In the genomic region with DNA sequence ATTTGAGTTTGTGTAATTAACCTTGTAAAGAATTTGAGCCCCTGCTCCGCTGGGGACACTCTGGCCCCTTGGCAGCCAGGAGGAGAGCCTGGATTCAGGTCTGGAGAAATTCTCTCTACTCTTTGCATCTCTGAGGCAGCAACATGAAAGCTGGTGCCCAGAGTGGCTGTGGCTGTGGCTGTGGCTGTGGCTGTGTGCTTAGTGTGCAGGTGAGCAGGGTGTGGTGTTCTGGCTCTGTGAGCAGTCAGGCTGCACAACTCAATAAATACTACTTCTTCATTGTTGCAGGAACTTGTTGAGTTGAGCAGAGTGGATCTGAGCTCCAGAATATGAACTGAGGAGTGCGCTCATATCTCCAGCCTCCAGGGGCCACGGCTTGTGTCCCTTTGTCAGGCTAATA, we compare ENCODE assay signal across 15 mouse cellular contexts. TPM values are rescaled to one million over a fixed set of nuclear protein-coding genes. Genes with fewer than 3 reads are reported as not detected.
DNase-seq lines count a peak whose midpoint lies in the region; ATAC-seq and TF ChIP-seq lines count a peak whose summit lies in the region.
"Had no signal": no experiment of that assay in that cellular context is flagged by ENCODE, and none has a peak within 500 bp of the region (broad histone marks: within the 10 kb centered on the region; RNA-seq: fewer than 3 reads in every experiment).

No protein-coding gene starts in this region.

- no peak for DNase-seq in gastrocnemius, adult 2 months
- DNase-seq in gastrocnemius, postnatal 14 days, result no peak
- DNase-seq in kidney, postnatal 0 days (ENCODE audit: low spot score), result no peak
- DNase-seq in kidney, postnatal 4 days, result no peak
- DNase-seq in embryonic facial prominence, embryonic 10.5 days (ENCODE audit: low spot score), result no peak
- no peak for DNase-seq in forebrain, embryonic 14.5 days (ENCODE audit: low spot score)
- DNase-seq in Muller cell, postnatal 12 days (ENCODE audit: inconsistent ontology term), result no peak
- no peak for DNase-seq in layer of hippocampus, adult 18-20 months (ENCODE audit: low spot score in 2 of 2)
- DNase-seq: adrenal gland, adult 2 months; cerebellum, adult 2 months; layer of hippocampus, postnatal 36 days; lung, postnatal 10 days; midbrain, embryonic 14.5 days had no signal

- peaks cover 14% of the 10 kb centered on the region for H3K36me3 ChIP-seq in kidney, postnatal 0 days (ENCODE audit: insufficient read depth, low read length)
- peaks cover 74% of the 10 kb centered on the region for H3K36me3 ChIP-seq in embryonic facial prominence, embryonic 10.5 days (replicated peaks)
- peaks cover 44% of the 10 kb centered on the region for H3K36me3 ChIP-seq in forebrain, embryonic 14.5 days (ENCODE audit: control insufficient read depth, insufficient read depth, low read length)

- no peak for ATAC-seq in kidney, postnatal 0 days (replicated peaks; ENCODE audit: low FRiP score, low read depth)
- 0 out of 2 replicates have a peak, but pooled peaks have one; percentile 10 for ATAC-seq in forebrain, embryonic 14.5 days

- H3K9me3 ChIP-seq in kidney, postnatal 0 days (replicated peaks; ENCODE audit: low read length), result no peaks in the 10 kb centered on the region
- H3K9me3 ChIP-seq in embryonic facial prominence, embryonic 10.5 days, result no peaks in the 10 kb centered on the region
- H3K9me3 ChIP-seq in forebrain, embryonic 14.5 days (replicated peaks; ENCODE audit: control insufficient read depth, low read length), result no peaks in the 10 kb centered on the region

- H3K27ac ChIP-seq in gastrocnemius, adult 2 months, result peak overlapping the region; percentile 91
- H3K27ac ChIP-seq in kidney, postnatal 0 days, result peak overlapping the region; percentile 50
- peak overlapping the region; percentile 55 for H3K27ac ChIP-seq in embryonic facial prominence, embryonic 10.5 days (replicated peaks)
- H3K27ac ChIP-seq in forebrain, embryonic 14.5 days (ENCODE audit: low read depth, low read length), result no peak overlapping the region

- H3K9ac ChIP-seq in kidney, postnatal 0 days (ENCODE audit: low read depth, low read length), result 0 out of 2 replicates have a peak overlapping the region, but pooled peaks have one; percentile 35
- H3K9ac ChIP-seq in forebrain, embryonic 14.5 days (ENCODE audit: low read length), result no peak overlapping the region; the same call in 1 of the 2 replicates

- TF ChIP-seq CTCF in gastrocnemius, adult 2 months (IDR thresholded peaks at IDR 0.05), result no peak
- no peak for TF ChIP-seq CTCF in kidney, postnatal 0 days (IDR thresholded peaks at IDR 0.05; ENCODE audit: low read depth)

- H3K4me2 ChIP-seq in kidney, postnatal 0 days (ENCODE audit: low read length), result no peak overlapping the region
- no peak overlapping the region for H3K4me2 ChIP-seq in forebrain, embryonic 14.5 days (ENCODE audit: low read length)

- intact Hi-C loops in gastrocnemius, adult 2 months (cut with DNase I), result loop anchor here (5.0 kb wide), 1 partner anchor 78 kb away; a partner anchor contains a TSS
- intact Hi-C loops in gastrocnemius, postnatal 14 days (cut with DNase I; ENCODE audit: low total_unique reads), result no loop called here

- H3K4me3 ChIP-seq in gastrocnemius, adult 2 months, result no peak overlapping the region
- no peak overlapping the region for H3K4me3 ChIP-seq in kidney, postnatal 0 days (replicated peaks; ENCODE audit: low read depth, low read length)
- H3K4me3 ChIP-seq in embryonic facial prominence, embryonic 10.5 days, result no peak overlapping the region
- no peak overlapping the region for H3K4me3 ChIP-seq in forebrain, embryonic 14.5 days (ENCODE audit: low read depth, low read length)

- 57% methylated on average over 3 of the region's 3 CpGs for WGBS in kidney, postnatal 0 days
- 69% methylated on average over 3 of the region's 3 CpGs for WGBS in embryonic facial prominence, embryonic 10.5 days
- WGBS in forebrain, embryonic 14.5 days, result 65% methylated on average over 3 of the region's 3 CpGs

- no peaks in the 10 kb centered on the region for H3K27me3 ChIP-seq in kidney, postnatal 0 days (ENCODE audit: insufficient read depth, low read length)
- H3K27me3 ChIP-seq in embryonic facial prominence, embryonic 10.5 days (replicated peaks; ENCODE audit: low read depth, poor library complexity, severe bottlenecking), result no peaks in the 10 kb centered on the region
- H3K27me3 ChIP-seq in forebrain, embryonic 14.5 days (replicated peaks; ENCODE audit: control insufficient read depth, insufficient read depth, low read length), result no peaks in the 10 kb centered on the region

- H3K4me1 ChIP-seq in kidney, postnatal 0 days (replicated peaks; ENCODE audit: insufficient read depth, low read length), result peaks cover 8% of the 10 kb centered on the region; the same call in 1 of the 2 replicates
- peaks cover 38% of the 10 kb centered on the region for H3K4me1 ChIP-seq in embryonic facial prominence, embryonic 10.5 days
- H3K4me1 ChIP-seq in forebrain, embryonic 14.5 days (ENCODE audit: control insufficient read depth, insufficient read depth, low read length), result peaks cover 5% of the 10 kb centered on the region

RNA-seq across cellular contexts. Expression of a gene that starts 14.4 kb away (rescaled TPM):
- total RNA-seq in gastrocnemius, adult 2 months (2021), result 10 to 100 TPM; 30.2 to 30.6 TPM
- 10 to 100 TPM; 16.2 to 16.7 TPM for total RNA-seq in gastrocnemius, postnatal 14 days (2021)
- 24.6 and 26.4 TPM in 2 replicates for polyA plus RNA-seq in kidney, postnatal 0 days (2015; fragmentation: Nextera tagmentation; extraction: Ambion mirVana)
- polyA plus RNA-seq in embryonic facial prominence, embryonic 10.5 days (2016; fragmentation: Nextera tagmentation; extraction: Ambion mirVana), result 59.6 and 62.3 TPM in 2 replicates
- 41.3 and 46.5 TPM in 2 replicates for polyA plus RNA-seq in forebrain, embryonic 14.5 days (2014; fragmentation: Nextera tagmentation; extraction: Ambion mirVana)
- total RNA-seq in layer of hippocampus, adult 18-20 months (2021), result 10 to 100 TPM; 32.4 to 36.4 TPM

RNA-seq across cellular contexts. Expression of a gene that starts 23.0 kb away (rescaled TPM):
- total RNA-seq in gastrocnemius, adult 2 months (2021), result 1 to 10 TPM in 1 of 2 experiments, under 1 TPM in 1; 0.92 to 1.6 TPM
- not detected for total RNA-seq in gastrocnemius, postnatal 14 days (2021)
- polyA plus RNA-seq in kidney, postnatal 0 days (2015; fragmentation: Nextera tagmentation; extraction: Ambion mirVana), result 0.41 and 0.47 TPM in 2 replicates
- not detected in 2 replicates for polyA plus RNA-seq in embryonic facial prominence, embryonic 10.5 days (2016; fragmentation: Nextera tagmentation; extraction: Ambion mirVana)
- polyA plus RNA-seq in forebrain, embryonic 14.5 days (2014; fragmentation: Nextera tagmentation; extraction: Ambion mirVana), result 0.33 TPM in 1 of 2 replicates, not detected in the other
- 1 to 10 TPM; 2.4 to 3.9 TPM for total RNA-seq in layer of hippocampus, adult 18-20 months (2021)
- polyA plus RNA-seq: limb, embryonic 14.5 days; neural tube, embryonic 11.5 days had no signal

RNA-seq across cellular contexts. Expression of a gene that starts 38.3 kb away (rescaled TPM):
- total RNA-seq in gastrocnemius, adult 2 months (2021), result 100 to 1,000 TPM; 223 to 468 TPM
- 100 to 1,000 TPM; 218 to 313 TPM for total RNA-seq in gastrocnemius, postnatal 14 days (2021)
- 0.29 and 0.41 TPM in 2 replicates for polyA plus RNA-seq in kidney, postnatal 0 days (2015; fragmentation: Nextera tagmentation; extraction: Ambion mirVana)
- 0.15 TPM in 1 of 2 replicates, not detected in the other for polyA plus RNA-seq in embryonic facial prominence, embryonic 10.5 days (2016; fragmentation: Nextera tagmentation; extraction: Ambion mirVana)
- not detected in 2 replicates for polyA plus RNA-seq in forebrain, embryonic 14.5 days (2014; fragmentation: Nextera tagmentation; extraction: Ambion mirVana)
- not detected for total RNA-seq in layer of hippocampus, adult 18-20 months (2021)
- total RNA-seq: layer of hippocampus, postnatal 36 days had no signal
- polyA plus RNA-seq: midbrain, embryonic 14.5 days; neural tube, embryonic 11.5 days had no signal

RNA-seq across cellular contexts. Expression of a gene that starts 43.1 kb away (rescaled TPM):
- under 1 TPM in 1 of 2 experiments, not detected in 1; 0.25 TPM for total RNA-seq in gastrocnemius, adult 2 months (2021)
- under 1 TPM; 0.31 to 0.80 TPM for total RNA-seq in gastrocnemius, postnatal 14 days (2021)
- 155 and 161 TPM in 2 replicates for polyA plus RNA-seq in kidney, postnatal 0 days (2015; fragmentation: Nextera tagmentation; extraction: Ambion mirVana)
- 0.15 TPM in 1 of 2 replicates, not detected in the other for polyA plus RNA-seq in embryonic facial prominence, embryonic 10.5 days (2016; fragmentation: Nextera tagmentation; extraction: Ambion mirVana)
- polyA plus RNA-seq in forebrain, embryonic 14.5 days (2014; fragmentation: Nextera tagmentation; extraction: Ambion mirVana), result not detected in 2 replicates
- total RNA-seq in layer of hippocampus, adult 18-20 months (2021), result not detected
- total RNA-seq: adrenal gland, adult 2 months; layer of hippocampus, postnatal 36 days had no signal
- polyA plus RNA-seq: adrenal gland, adult 2 months; cerebellum, adult 2 months; midbrain, embryonic 14.5 days; neural tube, embryonic 11.5 days had no signal

Comparison
In these comparisons a context has a peak if more than half of its experiments do, and no peak if none do; other contexts are left out.
1. RNA of a gene that starts 38.3 kb away (total RNA-seq): 223 to 468 TPM in gastrocnemius, adult 2 months and 218 to 313 TPM in gastrocnemius, postnatal 14 days; not detected in layer of hippocampus, adult 18-20 months; every median in the first group is over 100 times any median in the second.